Mouse (Mus musculus): Measurements from ENCODE around the gene Tent5c. TPM values are rescaled to one million over a fixed set of nuclear protein-coding genes. Genes with fewer than 3 reads are reported as not detected.

Gene Tent5c
- polyA plus RNA-seq, 1 experiment, result 0.13 TPM

- Histone ChIP-seq H3K4me3 (no peak overlapping the region), H3K79me2 (ENCODE audit: control insufficient read depth, insufficient read depth) (no peaks in the 10 kb centered on the region), H3K27me3 (ENCODE audit: control insufficient read depth, insufficient read depth, insufficient read length) (no peaks in the 10 kb centered on the region), H3K36me3 (ENCODE audit: control insufficient read depth, insufficient read depth) (no peaks in the 10 kb centered on the region), H3K4me2 (ENCODE audit: low read depth) (no peak overlapping the region), H3ac (ENCODE audit: control insufficient read depth, insufficient read length) (no peak overlapping the region)
- no peak for TF ChIP-seq MYOD1 (IDR thresholded peaks at IDR 0.05; ENCODE audit: control insufficient read depth in 1 of 3, insufficient read length in 2 of 3, low read depth in 2 of 3)
- TF ChIP-seq USF1 (IDR thresholded peaks at IDR 0.05; ENCODE audit: low read depth), result no peak
- TF ChIP-seq TCF12 (IDR thresholded peaks at IDR 0.05; ENCODE audit: insufficient read depth, poor library complexity, severe bottlenecking), result no peak
- TF ChIP-seq POLR2AphosphoS2 (IDR thresholded peaks at IDR 0.05; ENCODE audit: insufficient read length, low read depth), result no peak
- TF ChIP-seq POLR2A (IDR thresholded peaks at IDR 0.05; ENCODE audit: insufficient read length, low read depth), result no peak
Observed at GRCm38 (mm10) chr3:100534394-100534793, 45.3 kb upstream of the Tent5c start.

DNA sequence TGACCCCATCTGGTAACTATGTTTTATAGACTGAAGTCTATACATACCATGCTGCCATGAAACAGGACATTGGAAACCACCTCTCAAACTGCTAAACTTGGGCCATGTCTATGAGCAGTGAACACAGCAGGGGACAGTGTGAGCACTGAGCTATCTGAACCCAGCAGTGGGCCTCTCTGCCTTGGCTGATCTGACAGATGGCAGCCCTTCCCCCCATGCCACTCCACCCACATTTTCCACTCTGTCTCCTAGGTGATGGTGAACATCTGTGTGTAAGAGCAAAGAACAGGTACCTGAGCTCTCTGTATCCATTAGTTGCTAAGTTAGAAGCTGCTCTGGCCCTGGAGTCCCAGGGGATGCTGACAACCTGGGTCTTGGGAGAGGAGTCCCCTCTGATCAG is 44.3 kb upstream of the Tent5c start:
- TF ChIP-seq E2F4 (IDR thresholded peaks at IDR 0.05; ENCODE audit: insufficient read depth), result no peak
- TF ChIP-seq TCF12 (IDR thresholded peaks at IDR 0.05; ENCODE audit: insufficient read depth, poor library complexity, severe bottlenecking), result no peak
- no peak for TF ChIP-seq MAX (IDR thresholded peaks at IDR 0.05; ENCODE audit: low read depth)
- no peak for TF ChIP-seq POLR2AphosphoS2 (IDR thresholded peaks at IDR 0.05; ENCODE audit: insufficient read length, low read depth)
- TF ChIP-seq POLR2A (IDR thresholded peaks at IDR 0.05; ENCODE audit: insufficient read length, low read depth), result no peak
- no peak for TF ChIP-seq CEBPB (IDR thresholded peaks at IDR 0.05; ENCODE audit: insufficient read depth, poor library complexity, severe bottlenecking)
- no peak for TF ChIP-seq SRF (IDR thresholded peaks at IDR 0.05; ENCODE audit: control insufficient read depth, insufficient read length, low read depth)
- TF ChIP-seq MYOG (IDR thresholded peaks at IDR 0.05; ENCODE audit: control insufficient read depth in 1 of 3, insufficient read depth in 1 of 3, insufficient read length in 2 of 3, low read depth in 2 of 3), result no peak
- TF ChIP-seq TCF3 (IDR thresholded peaks at IDR 0.05; ENCODE audit: insufficient read length, low read depth), result no peak
- no peak for TF ChIP-seq USF1 (IDR thresholded peaks at IDR 0.05; ENCODE audit: low read depth)
- TF ChIP-seq MYOD1 (IDR thresholded peaks at IDR 0.05; ENCODE audit: control insufficient read depth in 1 of 3, insufficient read length in 2 of 3, low read depth in 2 of 3), result no peak
- no peak for TF ChIP-seq REST (IDR thresholded peaks at IDR 0.05; ENCODE audit: insufficient read depth, insufficient read length)
- H3K79me2 ChIP-seq (ENCODE audit: control insufficient read depth, insufficient read depth), result no peaks in the 10 kb centered on the region
- no peaks in the 10 kb centered on the region for H3K36me3 ChIP-seq (ENCODE audit: control insufficient read depth, insufficient read depth)
- H3ac ChIP-seq (ENCODE audit: control insufficient read depth, insufficient read length), result no peak overlapping the region
- no peak overlapping the region for H3K4me3 ChIP-seq
- no peak overlapping the region for H3K4me2 ChIP-seq (ENCODE audit: low read depth)
- no peaks in the 10 kb centered on the region for H3K27me3 ChIP-seq (ENCODE audit: control insufficient read depth, insufficient read depth, insufficient read length)

DNA sequence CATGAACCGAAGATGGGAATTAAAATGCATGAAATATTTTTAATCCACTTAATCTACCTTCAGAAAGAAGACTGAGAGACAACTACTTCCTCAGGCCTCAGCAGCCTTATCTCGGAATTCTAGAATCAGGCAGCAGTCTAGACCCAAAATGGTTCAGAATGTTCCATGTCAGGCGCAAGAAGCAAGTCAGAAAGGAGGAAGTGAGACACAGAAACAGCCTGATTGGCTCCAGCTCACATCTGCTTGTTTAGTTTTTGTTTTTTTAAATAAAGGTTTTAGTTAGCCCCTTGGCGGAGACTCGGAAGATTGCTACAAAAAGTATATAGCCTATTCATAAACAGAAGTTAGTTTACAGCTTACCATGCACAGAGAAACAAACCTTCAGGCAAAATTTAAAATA is 41.8 kb upstream of the Tent5c start:
- Histone ChIP-seq H3K27me3 (ENCODE audit: control insufficient read depth, insufficient read depth, insufficient read length) (no peaks in the 10 kb centered on the region), H3K4me3 (no peak overlapping the region), H3K79me2 (ENCODE audit: control insufficient read depth, insufficient read depth) (no peaks in the 10 kb centered on the region), H3K36me3 (ENCODE audit: control insufficient read depth, insufficient read depth) (no peaks in the 10 kb centered on the region), H3ac (ENCODE audit: control insufficient read depth, insufficient read length) (no peak overlapping the region), H3K4me2 (ENCODE audit: low read depth) (no peak overlapping the region)
- TF ChIP-seq MYOG (IDR thresholded peaks at IDR 0.05; ENCODE audit: control insufficient read depth in 1 of 3, insufficient read depth in 1 of 3, insufficient read length in 2 of 3, low read depth in 2 of 3) (no peak), TCF3 (IDR thresholded peaks at IDR 0.05; ENCODE audit: insufficient read length, low read depth) (no peak), POLR2AphosphoS2 (IDR thresholded peaks at IDR 0.05; ENCODE audit: insufficient read length, low read depth) (no peak), MYOD1 (IDR thresholded peaks at IDR 0.05; ENCODE audit: control insufficient read depth in 1 of 3, insufficient read length in 2 of 3, low read depth in 2 of 3) (no peak), TCF12 (IDR thresholded peaks at IDR 0.05; ENCODE audit: insufficient read depth, poor library complexity, severe bottlenecking) (no peak), CEBPB (IDR thresholded peaks at IDR 0.05; ENCODE audit: insufficient read depth, poor library complexity, severe bottlenecking) (no peak), USF1 (IDR thresholded peaks at IDR 0.05; ENCODE audit: low read depth) (no peak), MAX (IDR thresholded peaks at IDR 0.05; ENCODE audit: low read depth) (no peak), POLR2A (IDR thresholded peaks at IDR 0.05; ENCODE audit: insufficient read length, low read depth) (no peak), REST (IDR thresholded peaks at IDR 0.05; ENCODE audit: insufficient read depth, insufficient read length) (no peak), E2F4 (IDR thresholded peaks at IDR 0.05; ENCODE audit: insufficient read depth) (no peak), SRF (IDR thresholded peaks at IDR 0.05; ENCODE audit: control insufficient read depth, insufficient read length, low read depth) (no peak)

- no peak for TF ChIP-seq MYOD1 (IDR thresholded peaks at IDR 0.05; ENCODE audit: control insufficient read depth in 1 of 3, insufficient read length in 2 of 3, low read depth in 2 of 3)
- TF ChIP-seq MAX (IDR thresholded peaks at IDR 0.05; ENCODE audit: low read depth), result no peak
- no peak for TF ChIP-seq SRF (IDR thresholded peaks at IDR 0.05; ENCODE audit: control insufficient read depth, insufficient read length, low read depth)
- no peak for TF ChIP-seq TCF12 (IDR thresholded peaks at IDR 0.05; ENCODE audit: insufficient read depth, poor library complexity, severe bottlenecking)
- no peak for TF ChIP-seq TCF3 (IDR thresholded peaks at IDR 0.05; ENCODE audit: insufficient read length, low read depth)
- TF ChIP-seq E2F4 (IDR thresholded peaks at IDR 0.05; ENCODE audit: insufficient read depth), result no peak
- TF ChIP-seq USF1 (IDR thresholded peaks at IDR 0.05; ENCODE audit: low read depth), result no peak
- no peak for TF ChIP-seq REST (IDR thresholded peaks at IDR 0.05; ENCODE audit: insufficient read depth, insufficient read length)
- no peak for TF ChIP-seq POLR2AphosphoS2 (IDR thresholded peaks at IDR 0.05; ENCODE audit: insufficient read length, low read depth)
- TF ChIP-seq POLR2A (IDR thresholded peaks at IDR 0.05; ENCODE audit: insufficient read length, low read depth), result no peak
- no peaks in the 10 kb centered on the region for H3K36me3 ChIP-seq (ENCODE audit: control insufficient read depth, insufficient read depth)
Observed at GRCm38 (mm10) chr3:100530244-100530788, 41.2 kb upstream of the Tent5c start.

GRCm38 (mm10) chr3:100522671-100523070 is 33.5 kb upstream of the Tent5c start:
- H3K79me2 ChIP-seq (ENCODE audit: control insufficient read depth, insufficient read depth), result no peaks in the 10 kb centered on the region
- H3ac ChIP-seq (ENCODE audit: control insufficient read depth, insufficient read length), result no peak overlapping the region
- no peak for TF ChIP-seq E2F4 (IDR thresholded peaks at IDR 0.05; ENCODE audit: insufficient read depth)

More at GRCm38 (mm10) chr3:100530244-100530788, 41.2 kb upstream of the Tent5c start:
- Histone ChIP-seq H3K4me2 (ENCODE audit: low read depth) (no peak overlapping the region), H3K27me3 (ENCODE audit: control insufficient read depth, insufficient read depth, insufficient read length) (no peaks in the 10 kb centered on the region), H3K79me2 (ENCODE audit: control insufficient read depth, insufficient read depth) (no peaks in the 10 kb centered on the region), H3K4me3 (no peak overlapping the region), H3ac (ENCODE audit: control insufficient read depth, insufficient read length) (no peak overlapping the region)

More at GRCm38 (mm10) chr3:100522671-100523070, 33.5 kb upstream of the Tent5c start:
- no peak overlapping the region for H3K4me2 ChIP-seq (ENCODE audit: low read depth)
- no peak overlapping the region for H3K4me3 ChIP-seq
- no peaks in the 10 kb centered on the region for H3K36me3 ChIP-seq (ENCODE audit: control insufficient read depth, insufficient read depth)
- H3K27me3 ChIP-seq (ENCODE audit: control insufficient read depth, insufficient read depth, insufficient read length), result no peaks in the 10 kb centered on the region
